Mouse (Mus musculus) liver, adult 2 months (tissue): ENCODE data around the gene Dtx1. TPM values are rescaled to one million over a fixed set of nuclear protein-coding genes. Genes with fewer than 3 reads are reported as not detected.

Experiments
- DNase-seq: peaks from one replicate; pipeline ENCODE4 v3.0.0-alpha.2; 2011; ENCODE audit warnings: low read depth, low spot score; ENCODE audit errors: extremely low read depth
- H3K27ac ChIP-seq: fragments of 200-500 bp; replicated peaks from 2 replicates; pipeline ENCODE4 v1.5.1; 2012; ENCODE audit warnings: low read depth, mild to moderate bottlenecking, control low read depth, inconsistent platforms, low read length; ENCODE audit not compliant: insufficient read depth
- H3K27me3 ChIP-seq: fragments of 200-500 bp; 2 replicates; pipeline ENCODE4 v1.6.1; 2012; ENCODE audit warnings: mild to moderate bottlenecking, moderate library complexity, low read length, inconsistent platforms; ENCODE audit not compliant: control insufficient read depth, insufficient read depth
- H3K36me3 ChIP-seq: fragments of 200-500 bp; 2 replicates; pipeline ENCODE4 v1.6.1; 2012; ENCODE audit warnings: low read length, inconsistent platforms; ENCODE audit not compliant: control insufficient read depth, insufficient read depth
- H3K4me1 ChIP-seq: fragments of 200-500 bp; 2 replicates; pipeline ENCODE4 v1.6.1; 2011; ENCODE audit warnings: low read length; ENCODE audit not compliant: control insufficient read depth, insufficient read depth
- H3K4me3 ChIP-seq: fragments of 200-500 bp; 2 replicates; pipeline ENCODE4 v1.5.1; 2011; ENCODE audit warnings: low read depth, mild to moderate bottlenecking, control low read depth, low read length, moderate library complexity; ENCODE audit not compliant: insufficient read depth
- H3K79me2 ChIP-seq: fragments of 200-500 bp; 2 replicates; pipeline ENCODE4 v1.6.1; 2012; ENCODE audit warnings: inconsistent platforms, mild to moderate bottlenecking, low read length, moderate library complexity; ENCODE audit not compliant: control insufficient read depth, insufficient read depth
- H3K9ac ChIP-seq: fragments of 200-500 bp; 2 replicates; pipeline ENCODE4 v1.6.1; 2012; ENCODE audit warnings: low read depth, mild to moderate bottlenecking, control low read depth, inconsistent platforms, low read length
- CTCF ChIP-seq: fragments of 200-500 bp; IDR thresholded peaks from 2 replicates; pipeline ENCODE4 v1.5.1; 2011; ENCODE audit warnings: low read depth, low read length, control low read depth
- POLR2A ChIP-seq: fragments of 200-500 bp; IDR thresholded peaks from 2 replicates; pipeline ENCODE4 v1.6.1; 2011; ENCODE audit warnings: low read length, control low read depth; ENCODE audit not compliant: insufficient read depth; ENCODE audit errors: extremely low read depth
- WGBS: fragments of 180-500 bp; shearing (Covaris S2); methylation state at CpG from one replicate; pipeline ENCODE4 v1.1.7; 2018; 5-methylcytosine and 5-hydroxymethylcytosine counted together
- polyA plus RNA-seq: library from polyadenylated mRNA; depleted of rRNA; stranded (reverse); fragments of >200 nt; gene quantifications from 2 replicates; pipeline ENCODE4 v1.2.3, GENCODE M21; 2012; rRNA removed
- total RNA-seq: library from RNA; depleted of rRNA; stranded (reverse); fragments of >200 nt; gene quantifications from 2 replicates; pipeline ENCODE4 v1.2.3, GENCODE M21; 2014; rRNA removed

Dtx1 gene
- total RNA-seq (0.65 and 1.4 TPM in 2 replicates), polyA plus RNA-seq (0.75 and 1.3 TPM in 2 replicates)

GRCm38 (mm10) chr5:120711827-120712226, at the start of gene Dtx1:
Gene Dtx1, minus strand, starts transcription at chr5:120711927.
- H3K9ac ChIP-seq: no peak within 1 kb of the TSS
- H3K4me1 ChIP-seq: no peaks in the 10 kb centered on the region
- 40% methylated on average over 3 of the region's 3 CpGs for WGBS
- no peaks in the 10 kb centered on the region for H3K36me3 ChIP-seq
- peak within 1 kb of the TSS; percentile 38; the same call in 1 of the 2 replicates for H3K4me3 ChIP-seq
- H3K27me3 ChIP-seq: peaks cover 17% of the 10 kb centered on the region
- TF ChIP-seq CTCF: no peak
- TF ChIP-seq POLR2A: no peak
- H3K27ac ChIP-seq: no peak within 1 kb of the TSS
- H3K79me2 ChIP-seq: no peaks in the 10 kb centered on the region
- no peak for DNase-seq

GRCm38 (mm10) chr5:120754215-120754614, 42.5 kb upstream of the Dtx1 start:
- 82% methylated on average over 4 of the region's 4 CpGs for WGBS
- no peaks in the 10 kb centered on the region for H3K27me3 ChIP-seq
- TF ChIP-seq POLR2A (no peak), CTCF (no peak)
- no peaks in the 10 kb centered on the region for H3K4me1 ChIP-seq
- no peak overlapping the region for H3K4me3 ChIP-seq
- DNase-seq: no peak
- no peak overlapping the region for H3K27ac ChIP-seq
- no peaks in the 10 kb centered on the region for H3K79me2 ChIP-seq
- no peak overlapping the region for H3K9ac ChIP-seq
- H3K36me3 ChIP-seq: no peaks in the 10 kb centered on the region

GRCm38 (mm10) chr5:120752786-120753185, 41.1 kb upstream of the Dtx1 start:
- H3K79me2 ChIP-seq: no peaks in the 10 kb centered on the region
- TF ChIP-seq CTCF (no peak), POLR2A (no peak)
- no peak for DNase-seq
- no peaks in the 10 kb centered on the region for H3K27me3 ChIP-seq
- no peak overlapping the region for H3K27ac ChIP-seq
- H3K9ac ChIP-seq: no peak overlapping the region
- no peak overlapping the region for H3K4me3 ChIP-seq
- H3K36me3 ChIP-seq: no peaks in the 10 kb centered on the region
- no peaks in the 10 kb centered on the region for H3K4me1 ChIP-seq
- 75% methylated on average over 3 of the region's 3 CpGs for WGBS

GRCm38 (mm10) chr5:120751206-120751605, 39.5 kb upstream of the Dtx1 start:
- no peaks in the 10 kb centered on the region for H3K4me1 ChIP-seq
- DNase-seq: no peak
- H3K27me3 ChIP-seq: no peaks in the 10 kb centered on the region
- TF ChIP-seq POLR2A (no peak), CTCF (no peak)
- H3K27ac ChIP-seq: no peak overlapping the region
- H3K79me2 ChIP-seq: no peaks in the 10 kb centered on the region
- H3K36me3 ChIP-seq: no peaks in the 10 kb centered on the region
- no peak overlapping the region for H3K4me3 ChIP-seq
- no peak overlapping the region for H3K9ac ChIP-seq
- 73% methylated on average over 3 of the region's 3 CpGs for WGBS

- Histone ChIP-seq H3K27me3 (no peaks in the 10 kb centered on the region), H3K79me2 (no peaks in the 10 kb centered on the region), H3K4me3 (peak within 1 kb of the TSS; percentile 37), H3K4me1 (no peaks in the 10 kb centered on the region), H3K9ac (peak within 1 kb of the TSS; percentile 61), H3K36me3 (no peaks in the 10 kb centered on the region), H3K27ac (peak within 1 kb of the TSS; percentile 16; the same call in 1 of the 2 replicates)
- WGBS: 50% methylated on average over 5 of the region's 5 CpGs
- DNase-seq: peak; percentile 31
- TF ChIP-seq POLR2A (no peak), CTCF (no peak)
Observed at GRCm38 (mm10) chr5:120749688-120750087, 38.0 kb upstream of the Dtx1 start, which contains the start of gene Oas2. Gene Oas2, minus strand, starts transcription at chr5:120749853.

- no peak overlapping the region for H3K27ac ChIP-seq
- H3K4me3 ChIP-seq: no peak overlapping the region
- no peaks in the 10 kb centered on the region for H3K36me3 ChIP-seq
- peak; percentile 40 for DNase-seq
- 6% methylated on average over 5 of the region's 5 CpGs for WGBS
- no peaks in the 10 kb centered on the region for H3K4me1 ChIP-seq
- TF ChIP-seq POLR2A (no peak), CTCF (no peak)
- no peak overlapping the region for H3K9ac ChIP-seq
- no peaks in the 10 kb centered on the region for H3K27me3 ChIP-seq
- H3K79me2 ChIP-seq: no peaks in the 10 kb centered on the region
Observed at GRCm38 (mm10) chr5:120746451-120746850, 34.7 kb upstream of the Dtx1 start.
